Mouse (Mus musculus): Measurements from ENCODE around the gene Hist1h1b.

DNA sequence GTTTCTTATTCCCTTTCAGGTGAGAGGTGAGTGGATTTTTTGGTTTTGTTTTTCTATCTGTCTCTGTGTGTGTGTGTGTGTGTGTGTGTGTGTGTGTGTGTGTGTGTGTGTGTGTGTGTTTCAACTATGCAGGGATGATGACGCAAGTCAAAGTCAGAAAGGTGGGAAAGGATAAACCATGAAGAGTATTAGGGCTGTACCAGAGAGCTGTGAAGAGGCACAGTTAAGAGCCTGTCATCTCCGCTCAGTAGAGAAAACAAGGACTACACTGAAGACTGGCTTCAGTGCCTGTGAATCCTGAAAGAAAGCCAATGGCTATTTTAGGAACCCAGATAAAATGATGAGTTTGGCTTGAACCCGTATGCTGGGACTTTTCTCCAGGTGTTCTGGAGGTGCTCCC is 28.6 kb downstream of the Hist1h1b start:
- TF ChIP-seq CTCF (conservative IDR thresholded peaks at IDR 0.05; ENCODE audit: low read length) (no peak), POU5F1 (IDR thresholded peaks at IDR 0.05; ENCODE audit: borderline replicate concordance, low read length) (no peak), NANOG (IDR thresholded peaks at IDR 0.05; ENCODE audit: borderline replicate concordance, low read length) (no peak)
